Mouse (Mus musculus) liver, embryonic 11.5 days (tissue): ENCODE measurements at regions not wholly inside any gene's neighbourhood (a gene's known extent, or its start where the extent isn't known, plus 50 kb on each side); places are given as distances from the start of the nearest gene placed in this dataset.

ENCODE experiments used
- ATAC-seq: fragments of 200-750 bp; cut with Nextera tagmentation; replicated peaks from 2 replicates; pipeline ENCODE4 v1.8.0; 2017; ENCODE audit warnings: moderate number of reproducible peaks, mild to moderate bottlenecking, moderate TSS enrichment, moderate library complexity; ENCODE audit not compliant: low FRiP score
- DNase-seq: peaks from one replicate; pipeline ENCODE4 v3.0.0-alpha.2; 2017; ENCODE audit warnings: low spot score
- H3K27ac ChIP-seq: fragments of 300-500 bp; sonication (generic); 2 replicates; pipeline ENCODE4 v1.5.1; 2014; ENCODE audit warnings: mild to moderate bottlenecking, low read depth, low read length, control low read depth
- H3K27me3 ChIP-seq: fragments of 300-500 bp; sonication (generic); replicated peaks from 2 replicates; pipeline ENCODE4 v1.6.1; 2014; ENCODE audit warnings: low read length, mixed read lengths; ENCODE audit not compliant: control insufficient read depth, insufficient read depth
- H3K36me3 ChIP-seq: fragments of 300-500 bp; sonication (generic); 2 replicates; pipeline ENCODE4 v1.6.1; 2014; ENCODE audit warnings: mild to moderate bottlenecking, low read length, moderate library complexity, mixed read lengths; ENCODE audit not compliant: control insufficient read depth, insufficient read depth
- H3K4me1 ChIP-seq: fragments of 300-500 bp; sonication (generic); replicated peaks from 2 replicates; pipeline ENCODE4 v1.6.1; 2014; ENCODE audit warnings: low read length, mixed read lengths; ENCODE audit not compliant: control insufficient read depth, insufficient read depth
- H3K4me2 ChIP-seq: fragments of 300-500 bp; sonication (generic); 2 replicates; pipeline ENCODE4 v1.6.1; 2014; ENCODE audit warnings: mild to moderate bottlenecking, control low read depth, moderate library complexity
- H3K4me3 ChIP-seq: fragments of 300-500 bp; sonication (generic); 2 replicates; pipeline ENCODE4 v1.5.1; 2014; ENCODE audit warnings: low read depth, low read length, control low read depth
- H3K9ac ChIP-seq: fragments of 300-500 bp; sonication (generic); 2 replicates; pipeline ENCODE4 v1.6.1; 2014; ENCODE audit warnings: low read depth, low read length, control low read depth
- H3K9me3 ChIP-seq: fragments of 300-500 bp; sonication (generic); 2 replicates; pipeline ENCODE4 v1.6.1; 2016; ENCODE audit warnings: low read length, inconsistent platforms, mixed read lengths; ENCODE audit not compliant: control insufficient read depth
- WGBS: fragments of 180-500 bp; shearing (Covaris S2); extraction: QIAGEN DNeasy Blood & Tissue Kit; methylation state at CpG from one replicate; pipeline ENCODE4 v1.1.7; 2014; 5-methylcytosine and 5-hydroxymethylcytosine counted together

GRCm38 (mm10) chr3:148680086-148680485 lies 310.3 kb downstream of the Adgrl2 start:
- Histone ChIP-seq H3K4me1 (no peaks in the 10 kb centered on the region), H3K9me3 (no peaks in the 10 kb centered on the region), H3K4me2 (no peak overlapping the region), H3K36me3 (no peaks in the 10 kb centered on the region), H3K27ac (no peak overlapping the region), H3K27me3 (no peaks in the 10 kb centered on the region), H3K9ac (no peak overlapping the region), H3K4me3 (no peak overlapping the region)
- 89% methylated on average over 4 of the region's 4 CpGs for WGBS
- ATAC-seq = no peak
- no peak for DNase-seq

GRCm38 (mm10) chr3:148679121-148679520 lies 311.2 kb downstream of the Adgrl2 start:
- ATAC-seq = no peak
- Histone ChIP-seq H3K36me3 (no peaks in the 10 kb centered on the region), H3K4me1 (no peaks in the 10 kb centered on the region), H3K4me3 (no peak overlapping the region), H3K9me3 (no peaks in the 10 kb centered on the region), H3K4me2 (no peak overlapping the region), H3K27ac (no peak overlapping the region), H3K27me3 (no peaks in the 10 kb centered on the region), H3K9ac (no peak overlapping the region)
- no peak for DNase-seq
- 30% methylated on average over 2 of the region's 2 CpGs for WGBS

GRCm38 (mm10) chr3:148676025-148676424 lies 314.3 kb downstream of the Adgrl2 start:
- DNase-seq = no peak
- 70% methylated on average over 2 of the region's 2 CpGs for WGBS
- no peaks in the 10 kb centered on the region for H3K9me3 ChIP-seq
- no peak for ATAC-seq
- H3K36me3 ChIP-seq = no peaks in the 10 kb centered on the region
- no peak overlapping the region for H3K27ac ChIP-seq
- H3K9ac ChIP-seq = no peak overlapping the region
- H3K27me3 ChIP-seq = no peaks in the 10 kb centered on the region
- H3K4me1 ChIP-seq = no peaks in the 10 kb centered on the region
- no peak overlapping the region for H3K4me3 ChIP-seq
- no peak overlapping the region for H3K4me2 ChIP-seq

- Histone ChIP-seq H3K36me3 (no peaks in the 10 kb centered on the region), H3K4me2 (no peak overlapping the region), H3K9me3 (no peaks in the 10 kb centered on the region), H3K9ac (no peak overlapping the region), H3K4me3 (no peak overlapping the region), H3K27me3 (no peaks in the 10 kb centered on the region), H3K27ac (no peak overlapping the region), H3K4me1 (no peaks in the 10 kb centered on the region)
- DNase-seq = no peak
- no peak for ATAC-seq
- 43% methylated on average over 6 of the region's 6 CpGs for WGBS
Measured at GRCm38 (mm10) chr3:148662888-148663477, 327.4 kb downstream of the Adgrl2 start.

- Histone ChIP-seq H3K27me3 (no peaks in the 10 kb centered on the region), H3K27ac (no peak overlapping the region), H3K4me3 (no peak overlapping the region), H3K4me1 (no peaks in the 10 kb centered on the region), H3K4me2 (no peak overlapping the region), H3K9me3 (no peaks in the 10 kb centered on the region), H3K9ac (no peak overlapping the region), H3K36me3 (no peaks in the 10 kb centered on the region)
- DNase-seq (no peak), ATAC-seq (no peak)
- 80% methylated on average over 5 of the region's 5 CpGs for WGBS
Measured at GRCm38 (mm10) chr3:148659024-148659423, 331.3 kb downstream of the Adgrl2 start.

- ATAC-seq (no peak), DNase-seq (no peak)
- H3K36me3 ChIP-seq = no peaks in the 10 kb centered on the region
- no peaks in the 10 kb centered on the region for H3K4me1 ChIP-seq
- H3K27ac ChIP-seq = no peak overlapping the region
- H3K4me2 ChIP-seq = no peak overlapping the region
- 75% methylated on average over 8 of the region's 8 CpGs for WGBS
- H3K9ac ChIP-seq = no peak overlapping the region
- no peaks in the 10 kb centered on the region for H3K27me3 ChIP-seq
- H3K4me3 ChIP-seq = no peak overlapping the region
- H3K9me3 ChIP-seq = no peaks in the 10 kb centered on the region
Measured at GRCm38 (mm10) chr3:148658368-148658767, 332.0 kb downstream of the Adgrl2 start.

GRCm38 (mm10) chr3:148656187-148656586 lies 334.2 kb downstream of the Adgrl2 start:
- Histone ChIP-seq H3K9me3 (no peaks in the 10 kb centered on the region), H3K4me2 (no peak overlapping the region), H3K27ac (no peak overlapping the region), H3K36me3 (no peaks in the 10 kb centered on the region), H3K4me1 (no peaks in the 10 kb centered on the region), H3K27me3 (no peaks in the 10 kb centered on the region), H3K9ac (no peak overlapping the region), H3K4me3 (no peak overlapping the region)
- DNase-seq (no peak), ATAC-seq (no peak)
- WGBS = 88% methylated on average over 7 of the region's 7 CpGs

- H3K4me2 ChIP-seq = no peak overlapping the region
- H3K9me3 ChIP-seq = no peaks in the 10 kb centered on the region
- no peaks in the 10 kb centered on the region for H3K27me3 ChIP-seq
- no peak overlapping the region for H3K9ac ChIP-seq
- no peak overlapping the region for H3K27ac ChIP-seq
- H3K4me3 ChIP-seq = no peak overlapping the region
- DNase-seq (no peak), ATAC-seq (no peak)
- 84% methylated on average over 8 of the region's 8 CpGs for WGBS
- H3K36me3 ChIP-seq = no peaks in the 10 kb centered on the region
- no peaks in the 10 kb centered on the region for H3K4me1 ChIP-seq
Measured at GRCm38 (mm10) chr3:148650241-148650640, 340.1 kb downstream of the Adgrl2 start.

- Histone ChIP-seq H3K4me3 (no peak overlapping the region), H3K9ac (no peak overlapping the region), H3K36me3 (no peaks in the 10 kb centered on the region), H3K9me3 (no peaks in the 10 kb centered on the region), H3K27ac (no peak overlapping the region), H3K27me3 (no peaks in the 10 kb centered on the region), H3K4me1 (no peaks in the 10 kb centered on the region), H3K4me2 (no peak overlapping the region)
- ATAC-seq (no peak), DNase-seq (no peak)
- 80% methylated on average over 5 of the region's 5 CpGs for WGBS
Measured at GRCm38 (mm10) chr3:148644924-148645323, 345.4 kb downstream of the Adgrl2 start.
